Comparison of ENCODE assay signal across 8 mouse cellular contexts in genomic region chr3:82073741-82074181, GRCm38 (mm10). TPM values are rescaled to one million over a fixed set of nuclear protein-coding genes. Genes with fewer than 3 reads are reported as not detected.
A peak's percentile ranks its signal among the peaks of the same experiment; 100 is the strongest.
DNase-seq lines count a peak whose midpoint lies in the region; ATAC-seq and TF ChIP-seq lines count a peak whose summit lies in the region.

No protein-coding gene starts in this region.

- WGBS in forebrain, embryonic 11.5 days = 1% methylated on average over 33 of the region's 34 CpGs
- WGBS in heart, embryonic 13.5 days = under 1% methylated on average over 34 of the region's 34 CpGs
- WGBS in kidney, embryonic 15.5 days = under 1% methylated on average over 34 of the region's 34 CpGs
- whole genome bisulfite sequencing in limb, embryonic 14.5 days = under 1% methylated on average over 31 of the region's 34 CpGs
- WGBS in midbrain, embryonic 16.5 days = under 1% methylated on average over 32 of the region's 34 CpGs
- under 1% methylated on average over 32 of the region's 34 CpGs for WGBS in stomach, postnatal 0 days

- no peak for TF ChIP-seq POLR2A in limb, embryonic 14.5 days (IDR thresholded peaks at IDR 0.05; ENCODE audit: borderline replicate concordance, extremely low read depth, insufficient read depth, insufficient read length)

- H3K9ac ChIP-seq in forebrain, embryonic 11.5 days (ENCODE audit: low read length) = peak overlapping the region; percentile 56
- peak overlapping the region; percentile 90 for H3K9ac ChIP-seq in heart, embryonic 13.5 days
- H3K9ac ChIP-seq in kidney, embryonic 15.5 days = peak overlapping the region; percentile 43
- peak overlapping the region; percentile 54 for H3K9ac ChIP-seq in limb, embryonic 14.5 days (ENCODE audit: low read depth, low read length, severe bottlenecking)
- peak overlapping the region; percentile 76 for H3K9ac ChIP-seq in midbrain, embryonic 16.5 days (ENCODE audit: low read depth, low read length)
- H3K9ac ChIP-seq in stomach, postnatal 0 days (ENCODE audit: low read length) = peak overlapping the region; percentile 58

- H3K27ac ChIP-seq in forebrain, embryonic 11.5 days (ENCODE audit: low read depth, low read length) = no peak overlapping the region
- H3K27ac ChIP-seq in heart, embryonic 13.5 days (replicated peaks) = peak overlapping the region; percentile 92
- peak overlapping the region; percentile 41; the same call in 1 of the 2 replicates for H3K27ac ChIP-seq in kidney, embryonic 15.5 days
- H3K27ac ChIP-seq in limb, embryonic 14.5 days (replicated peaks; ENCODE audit: low read depth, low read length) = no peak overlapping the region
- H3K27ac ChIP-seq in midbrain, embryonic 16.5 days (ENCODE audit: low read length) = peak overlapping the region; percentile 78
- H3K27ac ChIP-seq in stomach, postnatal 0 days (replicated peaks) = peak overlapping the region; percentile 63

- peak; percentile 19; the same call in 1 of the 2 replicates for TF ChIP-seq CTCF in stomach, postnatal 0 days (IDR thresholded peaks at IDR 0.05; ENCODE audit: low read depth)

- H3K4me2 ChIP-seq in forebrain, embryonic 11.5 days (ENCODE audit: low read depth, low read length, severe bottlenecking) = peak overlapping the region; percentile 96
- H3K4me2 ChIP-seq in heart, embryonic 13.5 days = peak overlapping the region; percentile 94
- H3K4me2 ChIP-seq in kidney, embryonic 15.5 days = peak overlapping the region; percentile 88
- peak overlapping the region; percentile 96 for H3K4me2 ChIP-seq in limb, embryonic 14.5 days (replicated peaks; ENCODE audit: low read depth, low read length, severe bottlenecking)
- peak overlapping the region; percentile 78 for H3K4me2 ChIP-seq in midbrain, embryonic 16.5 days (ENCODE audit: low read length)
- peak overlapping the region; percentile 62 for H3K4me2 ChIP-seq in stomach, postnatal 0 days (replicated peaks; ENCODE audit: low read depth)

- H3K9me3 ChIP-seq in forebrain, embryonic 11.5 days (ENCODE audit: control insufficient read depth, low read length) = no peaks in the 10 kb centered on the region
- no peaks in the 10 kb centered on the region for H3K9me3 ChIP-seq in heart, embryonic 13.5 days
- no peaks in the 10 kb centered on the region for H3K9me3 ChIP-seq in kidney, embryonic 15.5 days (replicated peaks)
- H3K9me3 ChIP-seq in limb, embryonic 14.5 days (ENCODE audit: control insufficient read depth, low read length) = no peaks in the 10 kb centered on the region
- no peaks in the 10 kb centered on the region for H3K9me3 ChIP-seq in midbrain, embryonic 16.5 days (replicated peaks; ENCODE audit: control insufficient read depth, low read length, poor library complexity, severe bottlenecking)
- H3K9me3 ChIP-seq in stomach, postnatal 0 days (ENCODE audit: control insufficient read depth, low read length) = no peaks in the 10 kb centered on the region

- ATAC-seq in forebrain, embryonic 11.5 days (replicated peaks; ENCODE audit: low FRiP score) = peak; percentile 59
- ATAC-seq in heart, embryonic 13.5 days (ENCODE audit: extremely low read depth, insufficient number of reproducible peaks, low FRiP score, low TSS enrichment) = peak; percentile 44; the same call in 1 of the 2 replicates
- ATAC-seq in kidney, embryonic 15.5 days (replicated peaks; ENCODE audit: low FRiP score) = peak; percentile 77
- peak; percentile 13; the same call in 1 of the 2 replicates for ATAC-seq in limb, embryonic 14.5 days (ENCODE audit: low FRiP score, low read depth)
- ATAC-seq in midbrain, embryonic 16.5 days = peak; percentile 71
- peak; percentile 78 for ATAC-seq in stomach, postnatal 0 days (ENCODE audit: low FRiP score, low TSS enrichment)

- H3K36me3 ChIP-seq in forebrain, embryonic 11.5 days (ENCODE audit: control insufficient read depth, insufficient read depth, low read length) = no peaks in the 10 kb centered on the region
- H3K36me3 ChIP-seq in heart, embryonic 13.5 days = peaks cover 2% of the 10 kb centered on the region; the same call in 1 of the 2 replicates
- H3K36me3 ChIP-seq in kidney, embryonic 15.5 days = no peaks in the 10 kb centered on the region
- H3K36me3 ChIP-seq in limb, embryonic 14.5 days (ENCODE audit: control insufficient read depth, insufficient read depth, low read length) = no peaks in the 10 kb centered on the region
- H3K36me3 ChIP-seq in midbrain, embryonic 16.5 days (ENCODE audit: control insufficient read depth, insufficient read depth, low read length) = no peaks in the 10 kb centered on the region
- no peaks in the 10 kb centered on the region for H3K36me3 ChIP-seq in stomach, postnatal 0 days (ENCODE audit: control insufficient read depth, insufficient read depth, low read length)

- H3K27me3 ChIP-seq in forebrain, embryonic 11.5 days (ENCODE audit: control insufficient read depth, insufficient read depth, low read length) = no peaks in the 10 kb centered on the region
- no peaks in the 10 kb centered on the region for H3K27me3 ChIP-seq in heart, embryonic 13.5 days (replicated peaks)
- H3K27me3 ChIP-seq in kidney, embryonic 15.5 days = 0 out of 2 replicates have a peak, but pooled peaks cover 2% of the 10 kb centered on the region
- peaks cover 11% of the 10 kb centered on the region; the same call in 1 of the 2 replicates for H3K27me3 ChIP-seq in limb, embryonic 14.5 days (ENCODE audit: control insufficient read depth, insufficient read depth, low read length)
- no peaks in the 10 kb centered on the region for H3K27me3 ChIP-seq in midbrain, embryonic 16.5 days (ENCODE audit: control insufficient read depth, insufficient read depth, low read depth, low read length)
- no peaks in the 10 kb centered on the region for H3K27me3 ChIP-seq in stomach, postnatal 0 days (ENCODE audit: control insufficient read depth, insufficient read depth, low read length)

- no peaks in the 10 kb centered on the region; the same call in 1 of the 2 replicates for H3K4me1 ChIP-seq in forebrain, embryonic 11.5 days (replicated peaks; ENCODE audit: control insufficient read depth, insufficient read depth, low read length)
- peaks cover 42% of the 10 kb centered on the region for H3K4me1 ChIP-seq in heart, embryonic 13.5 days
- H3K4me1 ChIP-seq in kidney, embryonic 15.5 days = peaks cover 12% of the 10 kb centered on the region
- peaks cover 3% of the 10 kb centered on the region; the same call in 1 of the 2 replicates for H3K4me1 ChIP-seq in limb, embryonic 14.5 days (ENCODE audit: control insufficient read depth, insufficient read depth, low read length)
- H3K4me1 ChIP-seq in midbrain, embryonic 16.5 days (ENCODE audit: control insufficient read depth, insufficient read depth, low read length) = peaks cover 14% of the 10 kb centered on the region
- H3K4me1 ChIP-seq in stomach, postnatal 0 days (replicated peaks; ENCODE audit: control insufficient read depth, insufficient read depth) = peaks cover 2% of the 10 kb centered on the region; the same call in 1 of the 2 replicates

- no peak for TF ChIP-seq EP300 in stomach, postnatal 0 days (optimal IDR thresholded peaks at IDR 0.05)

- peak overlapping the region; percentile 42 for H3K4me3 ChIP-seq in forebrain, embryonic 11.5 days (ENCODE audit: low read depth, low read length)
- H3K4me3 ChIP-seq in heart, embryonic 13.5 days = peak overlapping the region; percentile 81
- H3K4me3 ChIP-seq in kidney, embryonic 15.5 days (replicated peaks) = peak overlapping the region; percentile 53
- H3K4me3 ChIP-seq in limb, embryonic 14.5 days (replicated peaks; ENCODE audit: low read length) = peak overlapping the region; percentile 41
- peak overlapping the region; percentile 62 for H3K4me3 ChIP-seq in midbrain, embryonic 16.5 days (ENCODE audit: low read depth, low read length)
- H3K4me3 ChIP-seq in stomach, postnatal 0 days (ENCODE audit: low read depth, low read length) = peak overlapping the region; percentile 52

- DNase-seq in urinary bladder, adult 18-20 months (ENCODE audit: low spot score in 2 of 2) = peak; percentile 3 to 5
- DNase-seq in urinary bladder, postnatal 10 days (ENCODE audit: low spot score) = no peak
- DNase-seq in forebrain, embryonic 11.5 days (ENCODE audit: low spot score) = peak; percentile 79
- no peak for DNase-seq in limb, embryonic 14.5 days (ENCODE audit: low spot score)
- peak; percentile 29 for DNase-seq in stomach, postnatal 0 days (ENCODE audit: low spot score)

RNA-seq across cellular contexts. Expression of gene Gucy1b1, which starts 0.7 kb away (rescaled TPM):
- 5.8 and 7.2 TPM in 2 replicates for polyA plus RNA-seq in forebrain, embryonic 11.5 days (2014; fragmentation: Nextera tagmentation; extraction: Ambion mirVana)
- 57.1 and 59.5 TPM in 2 replicates for polyA plus RNA-seq in heart, embryonic 13.5 days (2015; fragmentation: Nextera tagmentation; extraction: Ambion mirVana)
- 34.1 and 34.3 TPM in 2 replicates for polyA plus RNA-seq in kidney, embryonic 15.5 days (2015; fragmentation: Nextera tagmentation; extraction: Ambion mirVana)
- 7.2 and 7.4 TPM in 2 replicates for polyA plus RNA-seq in limb, embryonic 14.5 days (2012; rRNA removed)
- 9.6 and 10.1 TPM in 2 replicates for polyA plus RNA-seq in limb, embryonic 14.5 days (2014; fragmentation: Nextera tagmentation; extraction: Ambion mirVana)
- 58.6 and 65.9 TPM in 2 replicates for polyA plus RNA-seq in midbrain, embryonic 16.5 days (2015; fragmentation: Nextera tagmentation; extraction: Ambion mirVana)
- polyA plus RNA-seq in stomach, postnatal 0 days (2015; fragmentation: Nextera tagmentation; extraction: Ambion mirVana) = 18.7 and 20.0 TPM in 2 replicates

Comparison
In these comparisons a context has a peak if more than half of its experiments do, and no peak if none do; other contexts are left out.
1. DNase-seq: peak in urinary bladder, adult 18-20 months (2 of 2), forebrain, embryonic 11.5 days (single experiment) and stomach, postnatal 0 days (single experiment); none in urinary bladder, postnatal 10 days (single experiment) and limb, embryonic 14.5 days (single experiment).
2. ATAC-seq: peak in every context shown above with its lines; median percentile 78 in stomach, postnatal 0 days; 77 in kidney, embryonic 15.5 days; 71 in midbrain, embryonic 16.5 days; 59 in forebrain, embryonic 11.5 days; 44 in heart, embryonic 13.5 days; 13 in limb, embryonic 14.5 days.
3. H3K27ac ChIP-seq: peak in heart, embryonic 13.5 days (single experiment), kidney, embryonic 15.5 days (single experiment), midbrain, embryonic 16.5 days (single experiment) and stomach, postnatal 0 days (single experiment); none in forebrain, embryonic 11.5 days (single experiment) and limb, embryonic 14.5 days (single experiment).
4. Peak in every context shown above with its lines, with median percentiles within 50 percentile points of each other: H3K4me2 ChIP-seq, H3K4me3 ChIP-seq and H3K9ac ChIP-seq.